Mouse (Mus musculus): Measurements from ENCODE around the gene Naa80.

DNA sequence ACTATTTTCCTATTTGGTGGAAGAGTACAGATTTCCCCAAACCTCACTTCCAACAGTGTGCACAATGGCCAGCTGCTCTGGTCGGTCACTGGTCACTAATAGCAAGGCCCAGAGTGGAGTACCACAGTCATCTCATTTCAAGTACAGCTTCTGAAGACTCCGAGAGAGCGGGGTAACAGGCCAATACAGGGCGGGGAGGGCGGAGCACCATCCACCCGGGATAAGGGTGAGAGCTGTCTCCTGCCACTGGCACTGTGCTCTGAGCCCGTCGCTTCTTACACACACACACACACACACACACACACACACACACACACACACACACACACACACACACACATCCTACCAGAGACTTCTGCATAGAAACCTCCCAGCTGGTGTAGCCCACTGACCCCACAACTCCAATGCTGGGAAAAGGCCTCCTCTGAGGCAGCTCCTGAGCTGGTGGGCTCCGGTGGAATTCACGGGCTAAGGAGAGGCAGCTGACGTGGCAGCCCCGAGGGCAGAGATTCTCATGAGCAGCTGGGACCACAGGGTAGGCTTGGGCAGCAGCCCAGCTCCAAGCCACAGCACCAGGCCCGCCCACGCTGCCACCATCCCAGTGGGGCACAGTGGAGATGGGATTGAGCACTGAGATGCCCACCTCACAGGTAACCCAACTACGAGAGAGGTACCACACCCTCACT, 47.6 kb downstream of the Naa80 start:
- no peak for TF ChIP-seq CTCF (IDR thresholded peaks at IDR 0.05; ENCODE audit: borderline replicate concordance, insufficient read depth, low read length)
- TF ChIP-seq POLR2A (IDR thresholded peaks at IDR 0.05; ENCODE audit: low read depth, low read length), result no peak

Measured in embryonic fibroblast, embryonic 13.5 days (primary cell).